Mouse (Mus musculus) megakaryocyte, adult 5-6 weeks (primary cell): ENCODE measurements around the gene Crip2. TPM values are rescaled to one million over a fixed set of nuclear protein-coding genes. Genes with fewer than 3 reads are reported as not detected.

Experiments used
- ATAC-seq: 2 replicates; pipeline ENCODE4 v1.8.0; 2016; ENCODE audit warnings: mild to moderate bottlenecking, inconsistent platforms; ENCODE audit not compliant: poor library complexity, severe bottlenecking
- total RNA-seq, 2 experiments: library from RNA; stranded (forward) in 1 of 2; stranded (reverse) in 1 of 2; fragments of 153-499, 151-499 nt in 1 of 2; fragments of 221-1000, 200-1000 nt in 1 of 2; gene quantifications; 2 replicates each; pipeline versions ENCODE4 v1.2.3 to v1.2.4; 2015 to 2017

The Crip2 gene
- total RNA-seq, 2 experiments from 2014 or later = 0.38 to 2.1 TPM

DNA sequence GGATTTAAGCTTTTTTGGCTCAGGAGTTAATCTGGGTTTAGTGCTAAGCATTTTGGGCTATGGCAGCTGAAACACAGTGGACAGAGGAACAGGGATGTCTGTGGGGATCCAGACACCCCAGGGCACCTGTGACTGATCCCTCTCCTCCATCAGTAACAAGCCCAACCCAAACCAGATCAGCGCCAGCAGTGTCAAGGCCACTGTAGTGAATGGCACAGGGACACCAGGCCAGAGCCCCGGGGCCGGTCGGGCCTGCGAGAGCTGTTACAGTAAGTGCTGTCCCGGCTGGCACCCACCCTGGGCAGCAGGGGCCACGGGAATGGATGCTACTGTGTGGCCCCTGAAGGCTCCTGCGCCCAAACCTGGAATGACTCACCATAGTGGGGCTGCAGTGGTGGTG lies 9.3 kb upstream of the Crip2 start:
- ATAC-seq = no peak

DNA sequence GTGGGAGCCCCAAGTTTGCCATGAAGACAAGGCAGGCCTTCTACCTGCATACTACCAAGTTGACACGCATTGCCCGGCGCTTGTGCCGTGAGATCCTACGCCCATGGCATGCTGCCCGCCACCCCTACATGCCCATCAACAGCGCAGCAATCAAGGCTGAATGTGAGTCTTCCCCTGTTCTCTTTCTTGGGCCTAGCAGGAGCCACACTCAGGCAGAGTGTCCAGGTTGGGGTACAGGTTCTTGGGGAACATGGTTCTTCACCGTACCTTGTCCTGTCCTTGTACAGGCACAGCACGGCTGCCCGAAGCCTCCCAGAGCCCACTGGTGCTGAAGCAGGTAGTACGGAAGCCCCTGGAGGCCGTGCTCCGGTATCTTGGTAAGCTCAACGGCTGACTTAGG lies 8.4 kb upstream of the Crip2 start:
- no peak for ATAC-seq

DNA sequence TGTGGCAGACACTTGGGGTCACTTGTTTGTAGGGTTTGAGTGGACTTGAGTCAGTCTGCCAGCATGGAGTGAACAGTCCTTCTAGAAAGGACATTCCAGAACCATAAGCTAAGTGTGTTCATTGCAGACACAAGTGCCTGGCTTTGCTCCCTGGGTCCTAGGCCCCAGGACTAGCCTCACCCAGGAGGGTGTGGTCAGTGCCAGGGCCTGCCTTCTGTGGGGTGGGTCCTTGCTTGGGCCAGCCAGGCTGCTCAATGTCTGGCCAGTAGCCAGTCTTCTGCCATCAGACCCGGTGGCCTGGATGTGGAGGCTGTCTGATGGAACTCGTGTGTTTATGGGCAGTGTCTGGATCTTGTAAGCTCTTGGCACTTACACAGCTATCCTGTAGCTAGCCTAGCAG lies 7.5 kb upstream of the Crip2 start:
- no peak for ATAC-seq

DNA sequence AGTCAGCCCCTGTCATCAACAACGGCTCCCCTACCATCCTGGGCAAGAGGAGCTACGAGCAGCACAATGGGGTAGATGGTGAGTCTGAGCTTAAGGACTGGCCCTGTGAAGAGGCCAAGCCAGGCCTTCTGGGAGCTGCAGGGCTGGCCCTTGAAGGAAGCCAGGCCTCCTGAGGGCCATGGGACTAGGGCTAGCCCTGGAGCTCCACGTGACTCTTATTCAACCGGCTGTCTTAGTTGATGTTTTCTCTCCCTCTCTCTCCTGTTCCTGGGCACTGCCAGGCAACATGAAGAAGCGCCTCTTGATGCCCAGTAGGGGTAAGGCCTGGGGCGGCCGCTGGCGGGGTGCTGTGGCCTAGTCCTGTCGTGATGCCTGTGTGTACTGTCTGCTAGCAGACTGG lies 6.8 kb upstream of the Crip2 start:
- no peak for ATAC-seq

DNA sequence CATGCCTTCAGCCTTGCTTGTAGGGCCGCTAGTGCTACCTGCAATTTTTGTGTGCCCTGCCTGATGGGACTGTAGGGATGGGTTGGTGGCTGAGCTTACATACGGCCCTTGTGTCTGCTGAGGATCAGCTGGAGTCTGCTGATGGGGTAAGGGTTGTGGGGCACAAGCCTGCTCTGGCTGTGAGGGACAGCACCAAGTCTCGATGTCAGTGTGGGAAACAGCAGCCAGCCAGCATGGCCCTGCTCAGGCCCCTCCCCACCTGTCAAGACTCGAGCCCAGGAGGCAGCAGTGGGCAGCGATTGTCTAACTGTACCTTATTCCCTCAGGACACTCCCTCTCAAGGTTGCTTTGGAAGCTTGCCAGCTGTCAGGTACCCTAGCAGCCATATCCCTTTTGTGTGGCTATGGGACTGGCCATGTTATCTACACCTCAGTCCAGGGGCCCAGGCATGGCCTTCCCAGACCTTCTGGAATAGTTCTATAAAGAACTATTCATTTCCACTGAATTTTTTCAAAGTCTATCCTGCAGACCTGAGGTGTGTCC lies 6.1 kb upstream of the Crip2 start:
- ATAC-seq = no peak

DNA sequence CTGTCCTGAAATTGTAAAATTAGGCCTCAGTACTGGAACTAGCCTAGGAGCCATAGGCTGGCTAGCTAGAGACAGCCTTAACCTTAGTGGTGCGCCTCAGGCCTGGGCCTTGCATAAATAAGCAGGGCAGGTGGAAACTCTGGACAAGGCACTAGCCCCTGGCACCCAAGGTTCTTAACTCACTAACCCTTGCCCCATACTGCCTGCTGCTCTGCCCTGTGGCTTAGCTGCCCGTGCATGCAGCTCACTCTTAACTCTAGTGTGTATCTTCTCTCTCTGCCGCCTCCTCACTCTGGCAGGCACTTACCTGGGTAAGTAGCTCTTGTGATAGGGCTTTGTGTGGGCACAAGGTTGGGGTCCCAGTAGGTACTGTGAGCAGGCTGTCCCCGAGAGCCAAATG lies 5.5 kb upstream of the Crip2 start:
- no peak for ATAC-seq

DNA sequence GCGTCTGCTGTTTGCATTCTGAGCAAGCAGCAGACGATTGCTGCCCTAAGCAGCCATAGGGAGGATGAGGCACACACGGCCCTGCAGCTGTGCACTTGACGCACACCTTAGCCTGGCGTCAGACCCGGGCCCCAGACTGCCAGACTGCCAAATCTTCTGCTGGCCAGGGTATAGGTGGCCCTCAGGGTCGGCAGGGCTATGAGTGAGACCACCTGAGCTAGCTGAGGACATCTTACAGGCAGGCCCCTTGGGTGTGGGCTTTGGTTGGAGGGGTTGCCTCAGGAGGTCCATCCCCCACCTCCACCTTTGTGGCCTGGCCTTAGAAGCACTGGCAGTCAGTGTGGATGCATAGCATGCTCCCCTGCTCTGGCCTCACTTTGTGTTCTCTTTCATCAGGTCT lies 4.6 kb upstream of the Crip2 start:
- ATAC-seq = no peak

DNA sequence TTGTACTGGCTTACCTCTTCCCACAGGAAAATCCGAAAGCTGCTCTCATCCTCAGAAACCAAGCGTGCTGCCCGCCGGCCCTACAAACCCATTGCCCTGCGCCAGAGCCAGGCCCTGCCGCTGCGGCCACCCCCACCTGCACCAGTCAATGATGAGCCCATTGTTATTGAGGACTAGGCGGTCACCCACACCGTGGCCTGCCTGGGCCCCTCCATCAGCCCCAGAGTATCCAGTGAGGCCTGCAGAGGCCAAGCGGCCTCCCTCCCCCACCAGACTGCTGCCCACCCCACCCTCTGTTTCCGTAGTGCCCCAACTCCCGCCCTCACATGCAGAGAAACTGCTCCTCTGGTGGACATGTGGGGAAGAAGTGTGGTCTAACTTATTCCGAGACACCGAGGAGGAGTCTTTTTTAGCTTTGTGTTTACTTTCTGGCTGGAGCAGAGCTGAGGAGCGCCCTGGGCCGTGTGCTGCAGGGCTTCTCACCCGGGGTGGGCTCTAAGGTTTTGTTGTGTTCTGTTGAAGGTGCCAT lies 3.5 kb upstream of the Crip2 start:
- no peak for ATAC-seq

DNA sequence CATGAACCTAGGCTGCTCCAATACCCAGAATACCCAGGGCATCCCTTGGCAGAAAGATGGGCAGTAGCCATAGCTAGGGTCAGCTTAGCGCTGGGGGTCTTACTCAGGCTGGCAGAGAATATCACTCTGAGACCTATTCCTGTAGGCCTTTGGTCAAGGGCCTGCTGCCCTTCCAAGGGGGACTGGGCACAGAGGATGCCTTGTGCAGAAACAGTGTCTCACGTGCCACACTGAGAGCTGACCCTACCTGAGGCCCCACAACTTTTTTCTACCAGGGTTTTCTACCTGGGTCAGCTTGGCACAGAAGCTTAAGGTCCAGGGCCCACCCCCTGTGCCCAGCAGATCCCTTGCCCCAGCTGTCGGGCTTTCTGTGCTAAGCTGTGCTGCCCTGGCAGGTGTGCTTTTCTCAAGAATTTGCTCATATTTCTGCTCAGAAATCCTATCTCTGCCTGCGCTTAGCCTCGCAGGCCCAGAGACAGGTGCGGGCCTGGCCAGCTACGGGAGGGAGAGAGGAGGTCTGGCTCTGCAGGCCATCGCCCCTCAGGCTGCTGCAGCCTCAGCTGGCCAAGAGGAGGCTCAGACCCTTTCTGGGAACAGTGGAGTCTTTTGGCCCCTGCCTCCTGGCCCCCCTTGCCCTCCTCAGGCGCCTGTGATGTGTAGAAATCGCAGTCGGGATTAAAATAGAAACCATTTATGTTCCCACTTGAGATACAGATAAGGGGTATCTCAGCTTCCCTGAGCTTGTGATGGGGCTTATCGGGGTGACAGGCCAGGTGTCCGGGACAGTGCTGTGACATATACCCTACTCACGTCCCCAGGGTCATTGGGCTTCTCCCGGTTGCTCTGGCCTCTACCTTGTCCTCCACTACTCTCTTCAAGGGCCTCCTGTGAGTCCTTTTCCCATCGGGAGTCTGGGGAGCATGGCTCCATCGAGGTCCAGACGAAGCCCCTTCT lies 2.5 kb upstream of the Crip2 start:
- no peak for ATAC-seq

DNA sequence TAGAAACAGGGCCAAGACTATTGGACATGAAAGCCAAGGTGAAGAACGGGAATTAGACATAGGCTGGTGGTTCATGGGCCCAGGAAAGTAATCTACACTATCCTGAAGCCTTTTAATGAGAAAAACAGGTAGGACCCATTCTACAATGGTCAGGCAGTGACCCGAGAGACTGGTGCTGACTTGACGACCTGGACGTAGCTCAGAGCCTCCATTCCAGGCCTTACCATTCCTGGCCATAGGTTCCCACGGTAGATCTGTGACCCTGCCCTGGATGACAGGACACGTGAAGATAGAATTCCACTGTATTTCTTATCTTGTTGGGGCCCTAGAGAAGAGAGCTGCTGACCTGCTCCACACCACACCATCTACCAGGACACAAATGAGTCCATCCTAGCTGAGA lies 1.7 kb upstream of the Crip2 start:
- ATAC-seq = no peak

DNA sequence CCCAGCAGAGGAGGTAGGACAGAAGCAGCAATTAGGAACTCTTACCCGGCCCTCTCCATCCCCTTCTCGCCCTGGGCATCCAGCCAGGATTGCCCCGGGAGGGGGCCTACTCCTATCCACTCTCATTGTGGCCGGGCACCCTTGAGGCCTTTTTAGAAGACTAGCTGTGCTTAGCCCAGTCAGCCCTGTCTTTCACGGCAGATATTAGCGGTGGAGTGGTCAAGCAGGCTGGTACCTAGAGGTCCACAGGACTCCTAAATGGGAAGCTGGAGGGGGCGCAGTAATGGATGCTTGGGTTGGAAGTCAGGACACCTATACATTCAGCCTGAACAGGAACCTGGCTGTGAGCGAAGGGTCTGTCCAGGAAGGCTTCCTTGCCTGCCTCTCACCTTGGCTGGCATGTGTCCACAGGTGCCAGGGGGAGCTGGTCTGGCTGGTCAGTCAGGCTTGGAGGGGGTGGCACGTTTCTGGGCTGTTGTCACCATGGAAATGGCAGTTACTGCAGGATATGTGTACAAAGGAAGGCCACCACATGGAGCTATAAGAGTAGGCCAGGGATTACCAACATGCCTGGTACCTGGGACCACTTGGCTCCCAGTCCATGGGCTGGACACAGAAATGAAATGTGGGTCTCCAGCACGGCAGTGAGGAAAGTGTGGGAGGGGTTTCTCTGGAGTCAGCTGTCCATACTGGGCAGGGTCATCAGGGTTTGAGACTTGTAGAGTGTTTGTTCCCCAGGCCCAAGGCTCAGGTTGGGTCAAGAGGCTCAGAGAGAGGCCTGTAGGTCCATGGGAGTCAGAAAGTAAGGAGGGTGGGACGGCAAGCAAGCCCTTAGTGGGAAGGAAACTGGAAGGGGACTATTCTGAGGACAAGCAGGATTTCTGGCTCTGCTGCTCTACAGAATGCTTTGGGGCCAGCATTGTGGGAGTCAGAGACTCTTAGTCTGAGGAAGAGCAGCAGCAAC lies 853 bp upstream of the Crip2 start:
- ATAC-seq = no peak

DNA sequence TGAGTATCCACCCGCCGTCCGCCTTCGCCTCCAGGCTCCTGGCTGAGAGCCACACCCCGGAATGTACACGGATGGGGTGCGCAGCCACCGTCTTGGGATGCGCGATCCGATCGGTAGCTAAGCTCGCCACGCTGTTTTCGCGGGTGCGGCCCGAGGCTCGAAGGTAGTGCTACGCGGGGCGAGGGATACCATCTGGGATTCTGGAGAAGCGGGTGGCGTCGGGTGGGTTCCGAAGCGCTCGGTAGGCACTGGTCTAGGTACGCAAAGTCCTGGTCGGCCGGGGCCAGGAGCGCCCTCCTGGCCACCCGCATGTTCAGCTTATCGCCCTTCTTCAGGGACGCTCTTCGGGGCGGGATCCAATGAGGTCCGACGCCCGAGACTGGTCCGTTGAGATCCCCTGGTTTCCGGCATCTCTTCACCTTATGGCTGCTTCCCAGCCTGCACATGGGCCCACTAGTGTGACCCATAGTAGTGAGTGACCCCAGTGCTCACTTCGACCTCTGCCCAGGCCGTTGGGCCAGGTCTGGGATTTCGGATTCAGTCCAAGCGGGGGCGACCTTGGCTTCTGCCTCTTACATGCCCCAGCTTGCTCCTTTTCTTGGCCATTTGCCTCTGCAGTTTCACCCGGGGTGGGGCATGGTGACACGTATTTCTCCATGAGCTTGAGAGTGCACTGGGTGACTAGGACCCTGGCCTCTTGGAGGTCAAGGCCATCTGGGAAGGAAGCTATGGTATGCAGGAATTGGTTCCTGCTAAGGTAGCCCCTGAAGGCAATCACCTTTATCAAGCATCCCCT lies 778 bp downstream of the Crip2 start:
- peak; percentile 19 for ATAC-seq

DNA sequence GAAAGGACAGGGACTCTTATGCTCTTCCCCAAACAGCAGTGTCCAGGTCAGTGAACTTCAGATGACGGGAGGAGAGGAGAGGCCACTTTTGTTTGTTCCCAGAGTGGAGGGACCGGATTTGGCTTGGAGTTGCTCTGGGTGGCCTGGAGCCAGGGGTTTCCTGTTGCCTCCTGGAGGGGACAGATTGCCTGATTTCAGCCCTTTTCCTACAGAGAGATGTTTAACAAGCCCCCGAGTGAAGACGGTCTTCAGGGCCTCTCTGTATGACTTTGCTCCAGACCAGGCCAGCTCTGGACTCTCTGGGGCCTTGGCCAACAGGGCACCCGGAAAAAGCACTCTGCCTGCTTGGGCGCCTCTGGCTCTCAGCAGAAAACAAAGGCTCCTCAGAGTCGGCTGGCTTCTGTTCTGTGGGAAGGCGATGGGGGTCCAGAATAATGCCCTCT lies 1.5 kb downstream of the Crip2 start:
- no peak for ATAC-seq

DNA sequence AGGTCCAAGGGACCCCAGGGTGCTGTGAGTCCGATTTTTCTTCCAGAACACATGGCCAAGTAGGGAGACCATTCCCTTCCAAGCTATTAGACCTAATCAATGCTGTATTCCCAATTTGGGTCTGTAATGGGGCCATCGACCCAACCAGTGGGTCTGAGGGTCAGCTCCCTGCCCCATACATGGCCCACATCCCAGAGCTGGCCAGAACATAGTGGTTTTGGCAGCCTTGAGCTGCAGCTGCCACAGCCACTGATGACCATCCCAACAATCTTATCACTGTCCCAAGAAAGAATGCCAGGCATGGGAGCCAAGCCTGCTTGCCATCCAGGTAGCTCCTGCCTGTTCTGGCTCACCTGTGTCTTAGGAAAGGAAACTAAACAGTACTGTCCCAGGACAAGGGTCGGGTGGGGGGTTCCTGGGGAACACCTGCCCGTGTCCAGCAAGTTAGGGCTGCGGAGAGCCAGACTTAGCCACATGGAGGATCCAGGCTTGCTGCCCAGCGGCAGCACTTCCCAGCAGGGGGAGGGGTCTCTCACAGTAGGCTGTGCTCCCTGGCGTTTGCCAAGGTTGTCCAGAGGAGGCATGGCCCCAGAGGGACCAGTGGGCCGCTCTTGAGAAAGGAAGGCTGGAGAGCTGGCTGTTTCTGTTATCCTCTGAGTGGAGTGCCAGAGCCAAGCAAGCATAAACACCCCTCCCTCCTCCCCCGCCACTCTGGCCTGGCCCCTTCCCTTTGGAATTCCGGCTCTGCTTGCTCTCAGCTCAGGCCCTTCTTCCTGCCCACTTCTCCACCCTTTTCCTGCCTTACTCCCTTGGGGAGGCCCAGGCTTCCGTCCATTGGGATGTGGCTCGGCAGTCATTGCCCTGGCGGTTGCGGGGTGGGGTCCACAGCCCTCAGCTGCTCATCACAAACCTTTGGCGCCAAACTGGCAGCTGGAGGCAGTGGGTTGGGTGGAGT lies 2.3 kb downstream of the Crip2 start:
- ATAC-seq = no peak

DNA sequence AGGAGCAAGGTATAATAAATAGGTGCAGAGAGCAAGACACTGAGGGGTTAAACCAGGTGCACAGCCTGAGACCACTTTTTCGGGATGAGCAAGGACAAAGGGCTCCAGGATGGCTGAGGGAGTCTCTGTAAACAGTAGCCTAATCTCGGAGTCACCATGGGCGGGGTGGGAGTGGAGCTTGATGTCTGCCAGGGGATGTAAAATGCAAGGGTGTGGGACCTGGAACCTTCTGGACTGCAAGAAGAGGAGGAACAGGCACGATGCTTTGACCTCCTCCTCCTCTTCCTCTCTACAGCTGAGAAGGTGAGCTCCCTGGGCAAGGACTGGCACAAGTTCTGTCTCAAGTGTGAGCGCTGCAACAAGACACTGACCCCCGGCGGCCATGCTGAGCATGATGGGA lies 3.1 kb downstream of the Crip2 start:
- ATAC-seq = no peak

DNA sequence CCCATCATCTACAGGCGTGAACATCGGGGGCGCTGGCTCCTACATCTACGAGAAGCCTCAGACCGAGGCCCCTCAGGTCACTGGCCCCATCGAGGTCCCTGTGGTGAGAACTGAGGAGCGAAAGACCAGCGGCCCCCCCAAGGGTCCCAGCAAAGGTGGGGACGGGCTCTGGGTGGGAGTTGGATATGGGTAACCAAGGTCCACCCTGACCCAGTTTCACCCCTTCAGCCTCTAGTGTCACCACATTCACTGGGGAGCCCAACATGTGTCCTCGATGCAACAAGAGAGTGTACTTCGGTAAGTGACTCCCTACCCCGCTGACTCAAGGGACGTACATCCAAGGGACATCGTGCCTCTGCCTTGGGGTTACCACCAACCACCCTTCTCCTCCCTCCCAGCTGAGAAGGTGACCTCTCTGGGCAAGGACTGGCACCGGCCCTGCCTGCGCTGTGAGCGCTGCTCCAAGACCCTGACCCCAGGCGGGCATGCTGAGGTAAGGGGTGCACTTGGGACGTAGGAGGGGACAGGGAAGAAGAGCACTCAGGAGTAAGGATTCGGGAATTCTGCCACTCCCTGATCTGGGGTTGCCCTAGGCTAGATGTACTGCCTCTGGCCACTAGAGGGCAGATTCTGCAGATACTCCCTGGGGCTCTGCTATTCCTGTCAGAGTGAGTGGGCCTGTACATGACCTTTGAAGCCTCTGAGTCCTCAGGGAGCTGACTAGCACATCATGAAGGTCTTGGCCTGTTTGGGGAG lies 4.1 kb downstream of the Crip2 start:
- ATAC-seq = 0 out of 2 replicates have a peak, but pooled peaks have one; percentile 23

DNA sequence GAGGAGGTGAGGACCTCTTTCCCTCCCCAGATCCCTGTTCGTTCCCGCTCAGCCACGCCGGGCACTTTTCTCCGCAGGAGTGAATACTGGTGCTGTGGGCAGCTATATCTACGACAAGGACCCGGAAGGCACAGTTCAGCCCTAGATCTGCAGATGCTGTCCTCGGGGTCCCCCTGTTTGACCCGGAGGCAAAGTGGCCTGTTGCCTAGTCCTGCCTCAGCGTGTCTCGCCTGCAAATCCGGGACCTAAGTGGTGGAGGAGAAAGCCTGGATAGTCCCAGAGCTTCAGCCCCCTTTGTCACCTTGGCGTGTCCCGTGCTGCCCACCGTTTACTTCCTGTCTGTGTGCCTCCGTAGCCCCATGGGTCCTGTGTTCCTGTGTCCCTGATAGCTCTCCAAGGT lies 4.8 kb downstream of the Crip2 start:
- no peak for ATAC-seq

DNA sequence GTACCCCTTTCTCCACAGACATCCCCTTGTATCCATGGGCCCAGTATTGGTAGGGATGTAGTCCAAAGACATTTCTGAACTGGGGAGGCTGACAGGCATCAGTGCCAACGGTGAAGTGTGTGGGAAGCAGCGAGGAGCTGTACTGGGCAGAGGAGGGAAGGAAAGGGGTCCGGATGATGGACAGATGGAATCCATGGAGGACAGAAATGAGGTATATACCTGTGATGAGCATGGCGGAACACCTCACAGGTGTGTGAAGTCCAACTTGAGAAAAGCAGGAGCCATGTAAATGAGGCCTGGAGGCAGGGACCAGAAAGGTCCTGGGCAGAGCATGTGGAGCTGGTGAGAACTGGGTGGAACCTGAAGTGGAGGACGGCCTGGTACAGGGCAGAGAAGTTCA lies 5.6 kb downstream of the Crip2 start:
- ATAC-seq = no peak
